Mouse (Mus musculus): ENCODE results near the gene Edar.

Edar gene

DNA sequence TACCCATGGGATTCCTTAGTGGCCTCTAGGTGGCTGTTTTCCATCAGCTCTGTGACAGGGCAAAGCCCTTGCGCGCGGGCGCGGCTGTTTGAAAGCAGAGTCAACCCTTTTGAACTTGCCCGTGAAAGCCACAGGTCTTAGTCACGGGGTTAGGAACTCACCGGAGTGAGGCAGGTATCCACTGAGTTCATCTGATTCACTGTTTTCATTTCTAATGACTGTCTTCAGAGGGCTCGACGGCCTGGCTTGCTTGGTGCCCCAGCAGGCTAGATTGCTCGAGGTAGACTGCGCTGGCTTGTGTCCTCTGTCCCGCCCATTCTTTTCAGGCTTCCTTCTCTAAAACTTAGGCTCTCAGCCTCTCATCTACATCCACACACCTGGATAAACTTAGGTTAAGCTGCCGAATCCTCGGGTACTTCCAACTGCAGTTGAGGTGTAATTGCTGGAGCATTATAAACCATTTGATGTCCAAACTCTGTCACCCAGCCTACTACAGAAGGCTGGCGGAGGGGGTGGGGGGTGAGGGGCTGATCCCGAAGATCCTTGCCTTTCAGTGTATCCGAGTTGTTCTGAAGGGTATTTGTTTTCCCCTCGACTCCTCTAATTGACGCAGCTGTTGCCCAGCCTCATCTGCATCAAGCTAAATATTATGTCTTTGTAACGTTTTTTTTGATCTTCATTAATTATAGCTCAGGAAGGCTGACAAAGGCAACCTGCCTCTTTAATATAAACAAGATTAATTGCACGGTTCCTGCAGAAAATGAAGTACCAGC, 24.0 kb downstream of the Edar start:
- no peak for DNase-seq (ENCODE audit: low spot score in 2 of 2)

DNA sequence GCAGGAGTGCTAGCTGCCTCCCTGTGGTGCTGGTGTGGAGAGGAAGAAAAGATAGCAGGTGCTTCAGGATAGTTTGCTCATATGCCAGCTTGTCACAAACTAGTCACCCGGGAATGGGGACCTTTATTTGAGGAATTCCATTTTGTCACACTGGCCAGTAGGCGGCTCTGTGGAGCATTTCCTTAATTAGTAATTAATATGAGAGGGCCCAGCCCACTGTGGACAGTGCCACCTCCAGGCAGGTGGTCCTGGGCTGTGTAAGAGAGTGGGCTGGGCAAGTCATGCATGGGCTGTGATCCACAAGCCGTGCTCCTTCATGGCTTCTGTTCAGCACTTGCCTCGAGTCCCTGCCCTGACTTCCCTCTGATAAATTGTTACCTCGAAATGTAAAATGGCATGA, 26.7 kb downstream of the Edar start:
- no peak for DNase-seq (ENCODE audit: low spot score in 2 of 2)

DNA sequence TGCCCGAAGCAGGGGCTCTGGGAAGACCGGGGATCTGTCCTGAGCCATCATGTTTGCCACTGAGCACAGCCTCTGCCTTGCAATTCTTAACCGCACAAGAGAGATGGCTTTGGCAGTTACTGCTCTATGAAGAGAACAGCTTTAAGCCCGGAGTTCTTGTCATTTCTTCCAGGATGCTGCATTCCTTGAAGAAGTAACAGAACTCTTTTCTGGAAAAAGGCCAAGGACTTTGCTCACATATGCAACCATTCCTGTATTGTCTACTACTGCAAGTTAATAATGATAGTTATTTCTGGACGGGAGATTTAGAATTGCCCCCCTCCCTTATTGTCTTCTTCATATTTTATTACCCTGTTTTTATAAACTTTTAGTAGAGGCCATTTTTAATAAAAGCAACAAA, 30.8 kb downstream of the Edar start:
- no peak for DNase-seq (ENCODE audit: low spot score in 2 of 2)

DNA sequence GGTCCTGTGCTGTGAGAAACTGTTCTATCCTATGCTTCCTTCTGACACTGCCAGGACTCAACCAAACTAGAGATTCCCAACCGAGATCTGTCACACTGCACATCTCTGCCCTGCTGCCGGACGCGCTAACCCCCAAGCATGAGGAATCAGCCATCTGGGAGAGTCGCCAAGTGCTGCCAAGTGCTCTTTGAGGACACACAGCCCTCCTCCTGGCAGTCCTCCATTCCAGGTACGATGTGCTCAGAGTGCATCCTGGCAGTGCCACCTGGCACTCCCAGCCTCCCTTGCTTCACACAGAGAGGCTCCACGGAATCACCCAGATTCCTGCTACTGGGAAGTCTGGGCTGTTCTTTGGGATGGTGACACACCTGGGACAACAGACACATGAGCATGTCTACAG, 31.3 kb downstream of the Edar start:
- no peak for DNase-seq (ENCODE audit: low spot score in 2 of 2)

DNA sequence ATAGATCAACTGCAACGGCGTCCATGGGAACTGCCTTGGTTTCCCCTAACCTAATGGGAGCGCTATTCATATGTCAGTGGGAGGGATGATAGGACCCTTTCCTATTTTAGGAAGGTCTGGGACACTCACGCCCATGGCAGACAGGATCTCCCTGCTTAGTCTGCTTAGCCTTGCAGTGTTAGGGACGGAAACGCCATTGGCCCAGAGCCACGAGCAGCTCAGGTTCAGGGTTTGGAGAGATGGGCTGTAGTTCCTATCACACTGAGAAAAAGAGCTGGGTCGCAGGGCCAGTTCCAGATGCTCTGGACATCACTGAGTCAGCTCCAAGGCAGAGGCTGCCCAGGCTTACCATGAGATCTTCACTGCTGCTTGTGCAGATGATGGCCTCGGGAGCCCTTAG, 32.5 kb downstream of the Edar start:
- DNase-seq (ENCODE audit: low spot score in 2 of 2) = no peak

DNA sequence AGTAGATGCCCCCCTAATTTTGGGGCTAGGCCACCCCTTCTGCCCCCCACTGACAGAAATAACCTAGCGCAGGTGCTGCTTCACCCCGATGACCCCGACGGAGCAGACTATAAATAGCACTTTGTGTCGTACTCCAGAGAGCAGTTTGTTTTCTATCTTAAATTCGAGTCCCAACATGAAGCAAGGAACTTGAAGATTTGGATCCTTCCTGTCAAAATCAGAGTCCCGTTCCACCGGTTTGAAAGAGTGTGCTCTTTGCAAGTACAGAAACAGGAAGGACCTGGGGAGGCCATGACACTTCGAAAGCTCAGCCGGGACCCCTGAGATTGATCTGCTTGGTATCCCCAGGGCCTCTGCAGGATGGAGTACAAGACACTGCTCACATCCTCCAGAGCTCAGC, 33.8 kb downstream of the Edar start:
- DNase-seq (ENCODE audit: low spot score in 2 of 2) = no peak

DNA sequence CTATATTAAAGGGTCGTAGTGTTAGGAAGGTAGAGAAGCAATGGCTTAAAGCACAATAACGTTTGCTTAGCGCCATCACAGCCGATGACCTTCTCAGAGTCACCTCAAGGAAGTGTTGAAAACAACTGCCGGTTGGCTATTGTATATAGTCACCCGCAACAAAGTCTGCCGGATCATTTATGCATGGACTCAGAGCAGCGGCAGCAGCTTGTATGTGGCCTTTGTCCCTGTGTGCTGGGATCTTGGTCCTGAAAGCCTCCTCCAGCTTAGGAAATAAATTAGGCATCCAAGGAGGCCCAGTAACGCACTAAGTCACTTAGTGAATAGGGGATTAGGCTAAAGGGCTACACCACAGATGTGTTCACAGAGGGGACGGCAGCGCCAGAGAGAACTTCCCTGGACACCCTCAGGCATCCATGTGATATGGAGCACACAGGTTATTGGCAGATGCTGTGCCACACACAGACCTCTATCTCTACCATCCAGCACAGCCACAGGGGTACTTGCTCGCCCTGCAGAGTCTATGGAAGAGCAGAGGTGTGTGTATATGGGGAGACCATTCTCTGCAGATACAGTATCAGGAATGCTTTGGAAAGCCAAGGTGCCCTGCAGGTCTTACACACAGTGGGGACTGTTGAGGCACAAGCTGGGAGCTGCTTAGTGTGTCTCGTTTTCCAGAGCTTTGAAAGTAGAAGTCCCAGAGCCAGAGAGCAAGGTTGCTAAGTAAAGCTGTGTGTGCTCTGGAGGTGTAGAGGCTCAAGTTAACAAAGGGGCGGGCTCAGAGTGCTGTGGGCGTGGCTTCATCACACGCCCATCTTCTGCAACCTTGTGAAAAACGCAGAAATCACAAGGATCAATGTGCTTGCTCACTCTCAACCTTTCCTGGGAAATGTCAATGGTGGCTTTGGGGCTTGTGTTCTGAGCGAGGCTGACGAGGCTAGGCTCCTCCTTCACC, 34.7 kb downstream of the Edar start:
- no peak for DNase-seq (ENCODE audit: low spot score in 2 of 2)

DNA sequence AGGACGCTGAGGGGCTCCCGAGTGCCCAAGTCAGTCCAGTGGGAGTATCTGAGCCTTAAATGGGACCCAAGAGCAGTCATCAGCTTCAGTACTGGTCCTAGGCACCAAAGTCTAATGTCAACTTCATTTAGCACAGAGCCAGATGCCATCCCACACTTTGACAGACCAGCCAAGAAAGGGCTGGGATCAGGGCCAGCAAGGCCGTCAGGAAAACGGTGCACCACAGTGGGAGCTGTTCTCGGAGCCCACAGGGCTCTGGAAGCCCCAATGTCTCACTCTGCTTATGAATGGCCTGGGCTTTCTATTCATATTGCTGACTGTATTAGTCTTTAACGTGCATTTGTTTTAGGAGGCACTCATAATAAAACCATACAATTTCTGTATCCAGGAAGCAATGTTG, 36.2 kb downstream of the Edar start:
- peak in 1 of 2 experiments; percentile 15 for DNase-seq (ENCODE audit: low spot score in 2 of 2)

DNA sequence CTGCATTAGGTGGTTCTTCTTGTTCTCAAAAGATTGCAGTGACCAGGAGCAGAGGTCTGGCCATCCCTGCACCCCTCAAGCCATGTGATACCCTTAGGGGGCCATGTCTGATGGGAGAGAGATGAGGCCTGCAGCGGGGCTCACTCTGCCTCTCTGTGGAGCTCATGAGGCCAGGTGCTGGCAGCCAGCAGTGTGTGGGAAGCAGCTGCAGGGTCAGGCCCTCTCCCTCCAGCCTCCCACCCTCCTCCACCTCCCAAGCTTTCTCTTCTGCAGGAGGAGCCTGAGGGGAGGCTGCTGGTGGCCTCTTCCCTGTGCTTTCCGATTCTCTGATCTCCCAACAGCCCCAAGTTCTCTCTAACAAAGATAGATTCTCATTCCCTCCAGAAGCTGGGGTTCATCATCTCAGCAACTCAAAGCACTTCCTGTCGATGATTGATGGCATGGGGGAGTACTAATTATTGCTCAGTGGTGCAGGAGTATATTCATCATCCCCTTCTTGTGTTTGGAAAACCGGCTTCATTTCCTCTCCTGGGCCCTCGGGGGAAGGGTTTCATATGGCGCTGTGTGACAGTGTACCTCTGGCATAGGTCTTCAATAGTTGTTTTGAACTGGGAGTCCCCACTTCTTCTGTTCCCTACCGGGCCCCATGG, 38.9 kb downstream of the Edar start:
- DNase-seq (ENCODE audit: low spot score in 2 of 2) = no peak

DNA sequence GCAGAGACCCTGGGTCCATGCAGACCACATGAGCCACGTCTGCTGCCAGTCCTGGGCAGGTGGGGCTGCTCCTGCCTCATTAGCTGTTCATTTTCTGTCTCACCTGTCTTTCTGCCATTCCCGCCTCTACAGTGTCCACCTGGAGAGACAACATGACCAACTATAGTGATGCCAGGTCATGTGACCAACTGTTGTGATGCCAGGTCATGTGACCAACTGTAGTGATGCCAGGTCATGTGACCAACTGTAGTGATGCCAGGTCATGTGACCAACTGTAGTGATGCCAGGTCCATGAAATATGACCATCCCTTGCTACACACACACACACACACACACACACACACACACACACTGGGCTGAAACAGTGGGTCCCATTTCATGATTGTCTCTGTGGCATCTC, 41.9 kb downstream of the Edar start:
- DNase-seq (ENCODE audit: low spot score in 2 of 2) = no peak

DNA sequence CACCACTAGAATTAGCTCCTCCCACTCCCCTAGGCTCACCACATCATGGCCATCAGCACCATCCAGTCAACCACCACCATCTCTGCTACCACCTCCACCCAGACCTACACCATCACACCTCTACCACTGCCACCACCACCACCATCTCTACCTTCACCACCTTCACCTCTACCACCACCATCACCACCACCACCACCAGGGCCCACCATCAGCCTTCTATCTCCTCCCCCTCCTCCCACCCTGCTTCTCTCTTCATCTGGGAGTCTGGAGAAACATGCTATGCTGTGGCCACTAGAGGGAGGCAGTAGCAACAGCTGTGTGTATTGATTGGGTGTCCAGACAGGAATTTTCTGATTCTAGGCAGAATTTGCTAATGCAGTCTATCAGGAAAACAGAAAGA, 47.9 kb downstream of the Edar start:
- peak in 1 of 2 experiments; percentile 15 for DNase-seq (ENCODE audit: low spot score in 2 of 2)

DNA sequence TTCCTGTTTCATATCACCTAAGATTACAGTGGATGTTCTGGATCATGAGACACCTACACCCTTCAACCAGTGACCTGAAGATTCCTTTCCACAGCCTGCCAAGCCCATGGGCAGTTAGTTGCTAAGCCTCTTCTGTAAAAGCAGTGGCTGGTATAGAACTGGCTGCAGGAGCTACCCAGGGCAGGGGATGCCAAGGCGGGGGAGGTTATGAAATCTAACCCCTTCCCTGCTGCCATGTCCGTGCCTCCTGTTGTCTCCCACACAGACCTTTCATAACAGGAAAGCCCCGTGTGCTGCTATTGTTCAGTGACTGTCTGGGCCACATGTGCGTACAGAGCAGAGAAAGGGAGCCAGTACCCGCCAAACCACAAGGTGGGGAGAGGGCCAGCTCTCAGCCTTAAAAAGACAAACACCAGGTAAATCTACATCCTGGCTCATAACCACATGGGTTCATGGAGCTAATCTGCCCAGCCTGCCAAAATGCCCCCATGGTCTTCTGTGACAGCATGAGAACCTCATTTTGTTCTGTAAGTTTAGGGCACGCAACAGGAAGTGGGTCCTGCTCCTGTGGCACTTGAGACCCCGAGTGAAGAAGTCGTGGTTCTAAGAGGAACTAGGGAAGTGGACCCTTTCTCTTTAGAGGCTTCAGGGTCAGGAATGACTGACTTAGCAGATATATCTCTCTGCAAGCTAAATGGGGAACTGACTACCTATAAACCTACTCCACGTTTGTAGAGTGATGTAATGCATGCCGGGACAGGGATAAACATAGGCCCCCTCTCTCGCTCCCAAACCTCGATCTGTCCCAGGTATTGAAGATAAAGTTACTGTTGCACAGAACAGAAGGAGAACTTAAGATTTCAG, 50.4 kb downstream of the Edar start:
- DNase-seq (ENCODE audit: low spot score in 2 of 2) = no peak

DNA sequence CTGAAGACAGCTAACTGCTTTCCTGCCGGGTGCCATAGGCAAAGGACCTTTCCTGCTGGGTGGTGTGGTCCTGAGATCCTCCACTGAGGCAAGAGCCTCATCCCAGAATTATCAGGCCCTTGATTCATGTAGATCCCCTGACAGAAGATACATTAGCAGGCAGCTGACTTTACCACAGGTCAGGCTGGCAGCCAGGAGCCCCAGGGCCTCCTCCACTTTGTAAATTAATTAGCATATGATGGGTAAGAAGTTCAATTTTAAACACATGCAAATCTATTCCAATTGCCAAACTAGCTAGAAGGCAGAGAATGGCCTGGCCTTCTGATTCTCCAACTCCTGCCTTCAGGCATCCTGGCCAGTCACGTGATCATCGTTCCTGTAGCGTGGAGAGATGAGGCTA, 56.2 kb downstream of the Edar start:
- DNase-seq (ENCODE audit: low spot score in 2 of 2) = no peak

DNA sequence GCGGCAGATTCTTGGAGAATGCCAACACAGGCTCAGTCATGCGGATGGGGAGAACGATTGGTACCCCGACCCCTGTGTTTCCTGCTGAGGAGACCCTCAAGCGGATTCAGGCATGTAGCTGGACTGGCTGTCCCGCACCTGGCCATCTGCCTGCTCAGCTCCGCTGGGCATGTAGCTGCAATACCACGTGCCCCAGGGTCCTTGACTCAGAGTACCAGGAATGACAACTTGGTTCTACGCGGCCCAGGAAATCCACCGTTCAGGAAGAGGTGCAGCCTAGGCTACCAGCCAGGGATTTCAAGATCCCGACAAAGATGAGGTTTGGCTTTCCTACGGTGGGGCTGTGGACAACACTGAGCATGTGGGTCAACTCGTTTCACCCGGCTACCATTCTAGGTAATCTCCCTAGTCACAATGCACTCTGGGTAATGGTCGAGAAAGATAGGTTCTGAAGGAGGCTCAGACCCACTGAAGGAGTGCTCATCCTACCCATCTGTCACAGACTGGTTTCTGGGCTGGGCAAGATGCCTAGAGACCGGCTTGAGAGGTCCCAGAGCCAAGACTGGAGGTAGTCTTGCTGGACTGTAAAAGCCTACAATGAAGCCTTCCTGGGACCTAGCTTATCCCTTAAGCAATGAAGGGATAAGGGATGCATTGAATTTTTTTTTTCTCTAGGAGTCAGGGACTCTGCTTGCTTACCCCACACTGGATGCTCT, 56.8 kb downstream of the Edar start:
- no peak for DNase-seq (ENCODE audit: low spot score in 2 of 2)

DNA sequence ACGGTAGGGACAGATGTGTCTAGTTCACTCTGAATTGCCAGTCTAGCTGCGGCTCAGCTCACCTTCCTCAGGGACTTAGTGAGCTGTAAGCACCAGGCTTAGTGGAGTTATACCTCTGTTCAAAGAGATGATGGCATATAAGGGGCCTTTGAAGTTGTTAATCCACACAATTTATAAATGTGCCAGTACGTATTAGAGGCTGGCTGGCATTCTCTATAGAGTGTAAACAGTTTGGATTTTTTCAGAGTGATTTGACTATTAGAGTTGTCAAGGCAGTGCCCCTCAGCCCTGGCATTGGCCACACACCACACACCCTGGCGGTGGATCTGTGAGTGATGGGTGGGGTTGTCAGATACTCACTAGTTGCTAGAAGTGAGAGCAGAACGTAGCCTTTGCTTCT, 58.9 kb downstream of the Edar start:
- no peak for DNase-seq (ENCODE audit: low spot score in 2 of 2)

DNA sequence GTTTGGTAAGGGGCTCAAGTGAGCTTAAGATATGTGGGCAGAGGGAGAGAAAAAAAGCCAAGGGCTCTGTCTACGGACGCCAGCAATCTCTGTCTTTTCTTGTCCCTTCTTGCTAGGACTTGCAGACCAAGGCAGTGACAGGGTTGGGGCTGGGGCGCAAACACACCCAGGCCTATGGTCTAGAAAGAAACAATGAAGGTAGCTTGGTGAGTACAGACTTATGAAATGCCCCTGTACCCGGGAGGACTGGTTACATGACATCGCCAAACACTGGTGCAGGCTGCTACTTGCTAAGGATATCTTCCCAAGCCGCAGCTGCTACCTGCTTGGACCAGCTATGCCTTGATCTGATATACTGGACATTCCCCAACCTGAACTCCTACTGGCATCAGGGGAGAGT, 60.9 kb downstream of the Edar start:
- no peak for DNase-seq (ENCODE audit: low spot score in 2 of 2)

DNA sequence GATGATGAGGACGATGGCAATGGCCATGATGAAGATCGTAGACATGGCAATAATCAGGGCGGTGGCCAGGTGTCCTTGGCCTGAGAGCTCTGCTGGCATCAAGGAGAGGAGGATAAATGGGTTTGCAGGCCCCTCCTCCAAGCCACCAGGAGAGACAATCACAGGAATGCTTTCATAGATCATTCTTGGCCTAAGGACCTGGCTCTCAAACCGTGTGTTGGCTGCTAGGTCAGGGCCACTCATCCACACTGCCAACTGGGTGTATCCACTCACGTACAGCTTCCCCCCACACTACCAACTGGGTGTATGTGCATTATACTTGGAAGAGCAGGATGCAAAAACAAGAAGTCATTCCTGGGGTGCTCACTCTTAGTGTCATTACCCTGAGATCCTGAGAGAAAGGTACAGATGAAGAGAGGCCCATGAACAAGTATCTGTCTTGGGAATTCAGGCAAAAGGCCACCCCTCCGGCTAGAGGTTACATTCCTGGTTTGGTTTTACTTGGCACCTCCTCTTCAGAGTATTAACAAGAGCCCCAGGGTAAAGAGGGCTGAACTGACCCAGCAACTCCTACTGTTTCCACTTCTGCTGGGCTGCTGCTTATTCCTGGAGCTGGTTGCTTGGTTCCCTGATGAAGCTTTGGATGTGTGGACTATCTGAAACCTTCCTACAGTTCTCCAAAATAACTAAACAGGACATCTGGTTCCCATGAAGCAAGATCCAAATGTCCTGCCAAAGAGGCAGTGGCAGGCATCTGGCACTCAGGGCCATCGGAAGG, 64.8 kb downstream of the Edar start:
- peak in 1 of 2 experiments; percentile 18 for DNase-seq (ENCODE audit: low spot score in 2 of 2)

DNA sequence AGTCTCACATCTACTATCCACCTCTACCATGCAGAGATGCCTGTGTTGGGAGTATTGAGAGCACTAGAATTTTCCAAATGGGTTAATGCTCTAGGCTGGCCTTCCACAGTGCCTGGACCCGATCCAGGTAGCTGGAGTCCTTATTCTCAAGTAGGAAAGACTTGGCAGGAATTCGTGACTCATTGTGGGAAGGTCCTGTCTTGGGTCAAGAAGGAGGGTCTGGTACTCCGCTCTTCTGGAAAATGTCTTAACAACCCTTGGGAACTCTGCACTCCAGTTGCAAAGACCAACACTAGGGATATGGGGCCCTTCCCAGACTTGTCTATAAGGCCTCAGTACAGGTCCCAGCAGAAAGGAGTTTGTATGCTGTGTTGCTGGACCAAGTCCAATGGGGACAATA, 66.6 kb downstream of the Edar start:
- DNase-seq (ENCODE audit: low spot score in 2 of 2) = no peak

DNA sequence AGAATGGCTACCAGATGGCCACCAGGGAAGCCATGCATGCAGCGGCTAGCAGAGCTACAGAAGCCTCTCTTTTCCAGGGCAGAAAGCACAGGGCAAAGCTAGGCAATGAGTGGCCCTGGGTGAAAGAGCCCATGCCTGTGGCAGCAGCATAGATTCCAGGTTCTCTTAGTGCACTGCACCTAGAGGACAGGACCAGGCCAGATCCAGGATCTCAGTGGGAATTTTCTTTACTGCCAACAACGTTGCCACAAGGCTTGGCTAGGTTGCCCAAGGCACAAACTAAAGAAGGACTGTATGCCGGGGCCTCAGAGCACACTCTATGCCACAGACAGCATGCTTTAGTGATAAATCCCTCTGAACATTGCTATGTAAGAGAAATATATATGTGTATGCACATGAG, 69.1 kb downstream of the Edar start:
- no peak for DNase-seq (ENCODE audit: low spot score in 2 of 2)

DNA sequence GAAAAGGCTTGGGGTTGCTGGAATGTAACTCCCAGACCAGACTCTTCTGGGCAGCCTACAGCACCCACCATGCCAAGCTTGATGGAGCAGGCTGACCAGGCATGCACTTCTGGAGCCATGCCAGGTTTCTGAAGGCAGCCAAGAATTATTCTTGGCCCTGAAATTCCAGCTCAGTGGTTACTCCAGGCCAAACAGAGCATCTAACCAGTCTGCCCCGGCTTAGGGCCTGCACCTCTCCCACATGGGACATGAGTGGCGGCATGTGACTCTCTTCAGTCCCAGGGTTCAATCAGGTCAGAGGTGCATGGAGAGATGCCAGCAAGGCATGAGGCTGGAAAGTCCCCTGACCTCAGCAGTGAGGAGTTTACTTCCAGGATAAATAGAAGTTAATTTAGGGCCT, 70.7 kb downstream of the Edar start:
- DNase-seq (ENCODE audit: low spot score in 2 of 2) = no peak
